Mouse (Mus musculus): Measurements from ENCODE around the gene Ripor3. TPM values are rescaled to one million over a fixed set of nuclear protein-coding genes. Genes with fewer than 3 reads are reported as not detected.

The Ripor3 gene
- polyA plus RNA-seq, 1 experiment, result 0.13 TPM

- H3K36me3 ChIP-seq (ENCODE audit: control insufficient read depth), result no peaks in the 10 kb centered on the region
- TF ChIP-seq GATA1 (IDR thresholded peaks at IDR 0.05; ENCODE audit: low read length), result no peak
- TF ChIP-seq TAL1 (IDR thresholded peaks at IDR 0.05; ENCODE audit: low read length), result no peak
- H3K4me3 ChIP-seq (replicated peaks), result no peak overlapping the region
- H3K4me1 ChIP-seq (ENCODE audit: control insufficient read depth), result no peaks in the 10 kb centered on the region; the same call in 1 of the 2 replicates
- no peaks in the 10 kb centered on the region for H3K9me3 ChIP-seq (ENCODE audit: control insufficient read depth, low read length)
- no peaks in the 10 kb centered on the region for H3K27me3 ChIP-seq (ENCODE audit: control insufficient read depth)
Measured at GRCm38 (mm10) chr2:168016951-168017391, 6.6 kb upstream of the Ripor3 start.

GRCm38 (mm10) chr2:168010893-168011292, 475 bp upstream of the Ripor3 start:
- TF ChIP-seq GATA1 (IDR thresholded peaks at IDR 0.05; ENCODE audit: low read length), result no peak
- no peaks in the 10 kb centered on the region for H3K9me3 ChIP-seq (ENCODE audit: control insufficient read depth, low read length)
- no peaks in the 10 kb centered on the region for H3K36me3 ChIP-seq (ENCODE audit: control insufficient read depth)
- no peaks in the 10 kb centered on the region; the same call in 1 of the 2 replicates for H3K4me1 ChIP-seq (ENCODE audit: control insufficient read depth)
- H3K4me3 ChIP-seq (replicated peaks), result no peak overlapping the region
- no peaks in the 10 kb centered on the region for H3K27me3 ChIP-seq (ENCODE audit: control insufficient read depth)

- H3K4me3 ChIP-seq (replicated peaks), result no peak overlapping the region
- no peaks in the 10 kb centered on the region for H3K9me3 ChIP-seq (ENCODE audit: control insufficient read depth, low read length)
- no peaks in the 10 kb centered on the region for H3K36me3 ChIP-seq (ENCODE audit: control insufficient read depth)
- H3K4me1 ChIP-seq (ENCODE audit: control insufficient read depth), result no peaks in the 10 kb centered on the region; the same call in 1 of the 2 replicates
- no peak for TF ChIP-seq TAL1 (IDR thresholded peaks at IDR 0.05; ENCODE audit: low read length)
- TF ChIP-seq GATA1 (IDR thresholded peaks at IDR 0.05; ENCODE audit: low read length), result no peak
- no peaks in the 10 kb centered on the region for H3K27me3 ChIP-seq (ENCODE audit: control insufficient read depth)
Measured at GRCm38 (mm10) chr2:168008132-168008531, 2.3 kb downstream of the Ripor3 start.

GRCm38 (mm10) chr2:168006489-168006888, 3.9 kb downstream of the Ripor3 start:
- Histone ChIP-seq H3K36me3 (ENCODE audit: control insufficient read depth) (no peaks in the 10 kb centered on the region), H3K4me1 (ENCODE audit: control insufficient read depth) (no peaks in the 10 kb centered on the region; the same call in 1 of the 2 replicates), H3K27me3 (ENCODE audit: control insufficient read depth) (no peaks in the 10 kb centered on the region), H3K9me3 (ENCODE audit: control insufficient read depth, low read length) (no peaks in the 10 kb centered on the region), H3K4me3 (replicated peaks) (no peak overlapping the region)
- TF ChIP-seq TAL1 (IDR thresholded peaks at IDR 0.05; ENCODE audit: low read length) (no peak), GATA1 (IDR thresholded peaks at IDR 0.05; ENCODE audit: low read length) (no peak)

- no peaks in the 10 kb centered on the region; the same call in 1 of the 2 replicates for H3K4me1 ChIP-seq (ENCODE audit: control insufficient read depth)
- no peak for TF ChIP-seq TAL1 (IDR thresholded peaks at IDR 0.05; ENCODE audit: low read length)
- no peaks in the 10 kb centered on the region for H3K9me3 ChIP-seq (ENCODE audit: control insufficient read depth, low read length)
- H3K4me3 ChIP-seq (replicated peaks), result no peak overlapping the region
- H3K27me3 ChIP-seq (ENCODE audit: control insufficient read depth), result no peaks in the 10 kb centered on the region
- no peaks in the 10 kb centered on the region for H3K36me3 ChIP-seq (ENCODE audit: control insufficient read depth)
Measured at GRCm38 (mm10) chr2:168005616-168006015, 4.8 kb downstream of the Ripor3 start.

- Histone ChIP-seq H3K9me3 (ENCODE audit: control insufficient read depth, low read length) (no peaks in the 10 kb centered on the region), H3K4me3 (replicated peaks) (no peak overlapping the region), H3K27me3 (ENCODE audit: control insufficient read depth) (no peaks in the 10 kb centered on the region), H3K4me1 (ENCODE audit: control insufficient read depth) (no peaks in the 10 kb centered on the region; the same call in 1 of the 2 replicates), H3K36me3 (ENCODE audit: control insufficient read depth) (no peaks in the 10 kb centered on the region; the same call in 1 of the 2 replicates)
- TF ChIP-seq GATA1 (IDR thresholded peaks at IDR 0.05; ENCODE audit: low read length) (no peak), TAL1 (IDR thresholded peaks at IDR 0.05; ENCODE audit: low read length) (no peak)
Measured at GRCm38 (mm10) chr2:168005005-168005404, 5.4 kb downstream of the Ripor3 start.

GRCm38 (mm10) chr2:168004369-168004768, 6.0 kb downstream of the Ripor3 start:
- H3K27me3 ChIP-seq (ENCODE audit: control insufficient read depth), result no peaks in the 10 kb centered on the region
- no peaks in the 10 kb centered on the region; the same call in 1 of the 2 replicates for H3K4me1 ChIP-seq (ENCODE audit: control insufficient read depth)
- no peaks in the 10 kb centered on the region for H3K9me3 ChIP-seq (ENCODE audit: control insufficient read depth, low read length)
- no peak overlapping the region for H3K4me3 ChIP-seq (replicated peaks)
- TF ChIP-seq TAL1 (IDR thresholded peaks at IDR 0.05; ENCODE audit: low read length) (no peak), GATA1 (IDR thresholded peaks at IDR 0.05; ENCODE audit: low read length) (no peak)
- H3K36me3 ChIP-seq (ENCODE audit: control insufficient read depth), result no peaks in the 10 kb centered on the region; the same call in 1 of the 2 replicates

- no peak for TF ChIP-seq TAL1 (IDR thresholded peaks at IDR 0.05; ENCODE audit: low read length)
- no peak for TF ChIP-seq GATA1 (IDR thresholded peaks at IDR 0.05; ENCODE audit: low read length)
- Histone ChIP-seq H3K36me3 (ENCODE audit: control insufficient read depth) (no peaks in the 10 kb centered on the region; the same call in 1 of the 2 replicates), H3K4me3 (replicated peaks) (no peak overlapping the region), H3K9me3 (ENCODE audit: control insufficient read depth, low read length) (no peaks in the 10 kb centered on the region), H3K27me3 (ENCODE audit: control insufficient read depth) (no peaks in the 10 kb centered on the region), H3K4me1 (ENCODE audit: control insufficient read depth) (no peaks in the 10 kb centered on the region; the same call in 1 of the 2 replicates)
Measured at GRCm38 (mm10) chr2:168003431-168003830, 7.0 kb downstream of the Ripor3 start.

GRCm38 (mm10) chr2:168002884-168003283, 7.5 kb downstream of the Ripor3 start:
- TF ChIP-seq TAL1 (IDR thresholded peaks at IDR 0.05; ENCODE audit: low read length), result no peak
- no peak for TF ChIP-seq GATA1 (IDR thresholded peaks at IDR 0.05; ENCODE audit: low read length)
- H3K27me3 ChIP-seq (ENCODE audit: control insufficient read depth), result no peaks in the 10 kb centered on the region
- no peak overlapping the region for H3K4me3 ChIP-seq (replicated peaks)
- H3K36me3 ChIP-seq (ENCODE audit: control insufficient read depth), result no peaks in the 10 kb centered on the region; the same call in 1 of the 2 replicates
- no peaks in the 10 kb centered on the region; the same call in 1 of the 2 replicates for H3K4me1 ChIP-seq (ENCODE audit: control insufficient read depth)
- no peaks in the 10 kb centered on the region for H3K9me3 ChIP-seq (ENCODE audit: control insufficient read depth, low read length)

- Histone ChIP-seq H3K4me3 (replicated peaks) (no peak overlapping the region), H3K4me1 (ENCODE audit: control insufficient read depth) (peaks cover 4% of the 10 kb centered on the region), H3K9me3 (ENCODE audit: control insufficient read depth, low read length) (no peaks in the 10 kb centered on the region), H3K27me3 (ENCODE audit: control insufficient read depth) (no peaks in the 10 kb centered on the region), H3K36me3 (ENCODE audit: control insufficient read depth) (no peaks in the 10 kb centered on the region; the same call in 1 of the 2 replicates)
- no peak for TF ChIP-seq TAL1 (IDR thresholded peaks at IDR 0.05; ENCODE audit: low read length)
- TF ChIP-seq GATA1 (IDR thresholded peaks at IDR 0.05; ENCODE audit: low read length), result no peak
Measured at GRCm38 (mm10) chr2:168002188-168002587, 8.2 kb downstream of the Ripor3 start.

All from erythroblast, embryonic 14.5 days (primary cell).